Mouse (Mus musculus) kidney, postnatal 4 days (tissue): ENCODE data around the gene Gm38119.

Experiments used
- DNase-seq, 2 experiments: peaks; one replicate each; pipeline ENCODE4 v3.0.0; 2021; ENCODE audit warnings: mixed read lengths in 2 of 2

Gene Gm38119

DNA sequence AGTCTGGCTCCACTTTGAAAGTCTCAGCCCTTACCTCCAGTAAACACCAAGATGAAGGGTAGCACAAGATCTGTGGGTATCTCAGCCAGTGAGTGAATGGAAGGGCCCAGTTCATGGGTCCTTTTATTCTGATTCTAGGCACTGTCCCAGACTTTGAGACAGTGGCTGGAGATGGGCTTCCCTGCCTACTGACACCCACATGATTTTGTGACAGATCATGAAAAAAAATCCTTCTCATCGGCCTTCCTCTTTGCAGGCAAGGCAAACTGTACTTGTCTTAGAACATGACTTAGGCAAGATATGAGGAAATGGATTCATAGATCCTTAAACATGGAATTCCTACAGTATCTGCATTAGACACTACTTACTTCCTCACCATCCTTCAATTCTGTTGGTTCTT lies at the start of gene Gm38119:
Gene Gm38119 (minus strand): TSS at position 101 of the 400 bp plus-strand sequence.
- no peak for DNase-seq

- no peak for DNase-seq
Measured at GRCm38 (mm10) chr3:92778799-92779198, 39.9 kb upstream of the Gm38119 start, which contains the start of gene Lce1i. Gene Lce1i (minus strand): TSS chr3:92778899.

DNA sequence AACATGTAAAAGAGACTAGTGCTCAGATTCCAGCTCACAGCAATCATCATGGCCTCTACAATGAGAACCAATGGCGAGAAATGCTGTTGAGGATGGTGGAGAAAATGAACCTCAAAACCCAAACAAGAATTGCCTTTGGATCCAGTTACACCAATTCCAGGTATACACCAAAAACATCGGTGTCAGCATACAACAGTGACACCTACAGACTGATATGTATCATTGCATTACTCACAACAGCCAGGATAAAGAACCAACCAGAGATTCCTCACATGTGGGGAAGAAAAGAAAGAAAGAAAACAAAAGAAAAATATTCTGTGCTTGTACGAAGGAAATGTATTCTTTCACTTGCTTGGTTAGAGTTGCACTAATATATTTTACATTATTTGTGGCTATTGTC lies 32.7 kb upstream of the Gm38119 start:
- no peak for DNase-seq

DNA sequence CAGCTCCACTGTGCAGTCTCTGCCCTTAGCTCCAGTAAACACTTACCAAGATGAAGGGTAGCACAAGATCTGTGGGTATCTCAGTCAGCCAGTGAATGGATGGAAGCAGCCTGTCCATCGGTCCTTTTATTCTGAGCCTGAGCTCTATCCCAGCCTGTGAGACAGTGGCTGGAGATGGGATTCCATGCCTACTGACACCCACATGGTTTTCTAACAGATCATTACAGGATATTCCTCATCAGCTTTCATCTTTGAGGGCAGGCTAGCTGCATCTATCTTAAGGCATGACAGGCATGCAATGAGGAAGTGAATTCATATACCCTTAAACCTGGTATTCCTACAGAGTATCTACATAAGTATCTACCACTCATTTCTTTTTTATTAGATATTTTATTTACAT lies 26.1 kb upstream of the Gm38119 start, which contains the start of gene Lce1h:
Gene Lce1h (minus strand): TSS at position 101 of the 400 bp plus-strand sequence.
- no peak for DNase-seq

- DNase-seq, result no peak
Measured at GRCm38 (mm10) chr3:92753197-92753596, 14.3 kb upstream of the Gm38119 start.

GRCm38 (mm10) chr3:92752238-92752637 lies 13.3 kb upstream of the Gm38119 start, which contains the start of gene Lce1g:
Gene Lce1g (minus strand): TSS chr3:92752338.
- DNase-seq, result no peak

GRCm38 (mm10) chr3:92722631-92723030 lies 16.3 kb downstream of the Gm38119 start:
- no peak for DNase-seq

DNA sequence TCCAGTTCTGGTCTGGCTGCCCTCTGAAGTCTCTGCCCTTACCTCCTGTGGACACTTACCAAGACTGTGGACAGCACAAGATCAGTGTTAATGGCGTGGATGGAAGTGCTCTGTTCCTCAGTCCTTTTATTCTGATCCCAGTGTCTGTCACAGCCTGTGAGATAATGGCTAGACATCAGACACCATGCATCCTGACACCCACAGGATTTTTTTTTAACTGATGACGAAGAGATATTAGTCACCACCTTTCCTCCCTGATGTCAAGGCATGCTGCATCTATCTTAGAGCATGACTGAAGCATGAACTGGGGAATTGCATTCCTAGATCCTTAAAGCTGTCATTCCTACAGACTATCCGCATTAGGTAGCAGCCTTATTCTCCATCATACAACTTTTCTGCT lies 18.6 kb downstream of the Gm38119 start, which contains the start of gene Lce1f:
Gene Lce1f (minus strand): TSS at position 101 of the 400 bp plus-strand sequence.
- DNase-seq, result no peak

- DNase-seq, result no peak
Measured at GRCm38 (mm10) chr3:92715122-92715521, 23.8 kb downstream of the Gm38119 start.

- no peak for DNase-seq
Measured at GRCm38 (mm10) chr3:92708974-92709373, 29.9 kb downstream of the Gm38119 start, which contains the start of gene Lce1e. Gene Lce1e (minus strand): TSS chr3:92709074.

- no peak for DNase-seq
Measured at GRCm38 (mm10) chr3:92694613-92695012, 44.3 kb downstream of the Gm38119 start.

DNA sequence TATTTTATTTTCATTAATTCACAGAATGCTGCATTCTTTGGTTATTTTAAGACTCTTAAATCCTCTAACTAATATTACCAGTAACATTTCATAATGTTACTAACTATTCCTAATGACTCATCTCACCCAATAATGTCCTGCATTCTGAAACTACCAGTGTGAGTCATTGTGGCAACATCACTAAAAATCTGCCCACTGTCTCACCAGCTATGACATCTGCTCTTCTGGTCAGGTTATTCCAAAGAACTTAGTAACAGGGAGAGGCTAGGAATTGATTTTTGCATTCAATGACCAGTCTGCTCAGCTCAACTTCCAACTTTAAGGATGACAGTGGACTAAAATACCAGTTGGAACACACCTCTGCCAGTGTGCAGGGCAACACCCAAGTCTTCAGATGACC lies 47.2 kb downstream of the Gm38119 start:
- DNase-seq, result no peak

- DNase-seq, result peak; percentile 30 to 40
Measured at GRCm38 (mm10) chr3:92689154-92689553, 49.7 kb downstream of the Gm38119 start.
